Mouse (Mus musculus) kidney, embryonic 16.5 days (tissue): ENCODE data around the gene Neu1. TPM values are rescaled to one million over a fixed set of nuclear protein-coding genes. Genes with fewer than 3 reads are reported as not detected.
A peak's percentile ranks its signal among the peaks of the same experiment; 100 is the strongest.

Experiments used
- ATAC-seq: fragments of 200-750 bp; cut with Nextera tagmentation; 2 replicates; pipeline ENCODE4 v1.8.0; 2017; ENCODE audit warnings: moderate TSS enrichment; ENCODE audit not compliant: low FRiP score, low TSS enrichment
- H3K27ac ChIP-seq: fragments of 300-500 bp; sonication (generic); 2 replicates; pipeline ENCODE4 v1.5.1; 2014; ENCODE audit warnings: low read length
- H3K27me3 ChIP-seq: fragments of 300-500 bp; sonication (generic); 2 replicates; pipeline ENCODE4 v1.6.1; 2014; ENCODE audit warnings: low read length, control low read depth, mixed read lengths; ENCODE audit not compliant: insufficient read depth
- H3K36me3 ChIP-seq: fragments of 300-500 bp; sonication (generic); 2 replicates; pipeline ENCODE4 v1.6.1; 2014; ENCODE audit warnings: low read length, control low read depth, mixed read lengths; ENCODE audit not compliant: insufficient read depth
- H3K4me1 ChIP-seq: fragments of 300-500 bp; sonication (generic); 2 replicates; pipeline ENCODE4 v1.6.1; 2014; ENCODE audit warnings: low read length, control low read depth, mixed read lengths; ENCODE audit not compliant: insufficient read depth
- H3K4me2 ChIP-seq: fragments of 300-500 bp; sonication (generic); replicated peaks from 2 replicates; pipeline ENCODE4 v1.6.1; 2014; ENCODE audit warnings: low read depth, low read length
- H3K4me3 ChIP-seq: fragments of 300-500 bp; sonication (generic); 2 replicates; pipeline ENCODE4 v1.5.1; 2014; ENCODE audit warnings: mild to moderate bottlenecking, low read length
- H3K9ac ChIP-seq: fragments of 300-500 bp; sonication (generic); replicated peaks from 2 replicates; pipeline ENCODE4 v1.6.1; 2014; ENCODE audit warnings: low read length
- H3K9me3 ChIP-seq: fragments of 300-500 bp; sonication (generic); 2 replicates; pipeline ENCODE4 v1.6.1; 2016; ENCODE audit warnings: low read length, control low read depth
- WGBS: fragments of 180-500 bp; shearing (Covaris S2); extraction: QIAGEN DNeasy Blood & Tissue Kit; methylation state at CpG from one replicate; pipeline ENCODE4 v1.1.7; 2014; 5-methylcytosine and 5-hydroxymethylcytosine counted together
- polyA plus RNA-seq: library from polyadenylated mRNA; unstranded; fragments of >200 nt; fragmentation: Nextera tagmentation; extraction: Ambion mirVana; gene quantifications from 2 replicates; pipeline ENCODE4 v1.2.1, GENCODE M21; 2015

Gene Neu1
- polyA plus RNA-seq, 1 experiment from 2014 or later, result 54.1 TPM

DNA sequence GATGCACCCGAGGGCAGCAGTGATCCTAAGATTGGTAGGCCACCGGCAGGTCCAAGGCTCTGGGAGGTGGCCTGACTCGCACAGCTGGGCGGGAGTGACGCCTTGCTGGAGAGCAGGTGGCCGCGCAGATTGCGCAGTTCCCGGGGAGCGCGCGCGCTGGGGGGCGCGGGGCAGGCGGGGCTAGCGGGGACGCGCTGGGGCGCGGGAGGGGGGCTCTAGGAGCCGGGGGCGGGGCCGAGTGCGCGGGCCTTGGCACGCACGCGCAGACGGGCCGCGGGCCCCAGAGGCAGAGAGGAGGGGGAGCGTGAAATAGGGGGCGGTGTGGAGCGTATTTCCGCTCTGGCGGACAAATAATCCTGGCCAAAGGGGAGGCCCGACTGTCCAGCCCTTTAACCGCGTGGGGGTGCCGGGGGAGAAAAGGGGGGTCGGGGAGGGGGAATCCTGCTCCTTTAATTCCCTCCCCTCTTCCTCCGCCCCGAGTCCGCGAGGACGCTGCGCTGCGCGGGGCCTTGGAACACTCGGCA, 36.9 kb upstream of the Neu1 start:
- H3K36me3 ChIP-seq, result peaks cover 9% of the 10 kb centered on the region
- H3K27ac ChIP-seq, result peak overlapping the region; percentile 92
- peak overlapping the region; percentile 92 for H3K4me2 ChIP-seq
- peaks cover 33% of the 10 kb centered on the region for H3K4me1 ChIP-seq
- WGBS, result under 1% methylated on average over 38 of the region's 51 CpGs
- H3K4me3 ChIP-seq, result peak overlapping the region; percentile 72
- H3K27me3 ChIP-seq, result no peaks in the 10 kb centered on the region
- ATAC-seq, result peak; percentile 92
- no peaks in the 10 kb centered on the region for H3K9me3 ChIP-seq
- H3K9ac ChIP-seq, result peak overlapping the region; percentile 86

DNA sequence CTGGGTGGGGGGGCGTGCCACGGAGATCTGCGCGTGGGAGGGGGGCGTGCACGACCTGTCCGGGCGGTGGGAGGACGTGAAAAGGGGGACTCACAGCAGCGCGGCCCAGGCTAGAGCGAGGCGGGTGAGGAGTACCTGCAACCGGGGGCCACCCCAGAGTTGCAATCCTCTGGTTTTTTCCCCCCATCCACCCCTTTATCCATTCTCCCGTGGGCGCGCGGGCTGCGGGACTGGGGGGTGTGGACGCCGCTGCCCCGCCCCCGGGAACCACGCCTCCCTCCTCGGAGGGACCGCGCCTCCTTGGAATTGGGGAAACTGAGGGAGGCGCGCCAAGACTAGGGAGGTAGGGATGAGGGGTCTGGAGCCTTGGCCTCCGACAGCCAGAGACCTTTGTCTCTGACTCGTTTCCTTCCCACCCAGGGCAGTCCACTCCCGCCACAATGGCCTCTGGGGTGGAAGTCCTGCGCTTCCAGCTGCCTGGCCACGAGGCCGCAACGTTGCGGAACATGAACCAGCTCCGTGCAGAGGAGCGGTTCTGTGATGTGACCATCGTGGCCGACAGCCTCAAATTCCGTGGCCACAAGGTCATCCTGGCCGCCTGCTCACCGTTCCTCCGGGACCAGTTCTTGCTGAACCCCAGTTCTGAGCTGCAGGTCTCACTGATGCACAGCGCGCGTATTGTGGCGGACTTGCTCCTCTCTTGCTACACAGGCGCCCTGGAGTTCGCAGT, 36.1 kb upstream of the Neu1 start:
- Histone ChIP-seq H3K4me3 (peak overlapping the region; percentile 72), H3K9ac (peak overlapping the region; percentile 86), H3K27ac (peak overlapping the region; percentile 92), H3K36me3 (peaks cover 9% of the 10 kb centered on the region), H3K9me3 (no peaks in the 10 kb centered on the region), H3K4me2 (peak overlapping the region; percentile 92), H3K4me1 (peaks cover 35% of the 10 kb centered on the region), H3K27me3 (no peaks in the 10 kb centered on the region)
- WGBS, result 7% methylated on average over 50 of the region's 51 CpGs
- peak; percentile 20; the same call in 1 of the 2 replicates for ATAC-seq

DNA sequence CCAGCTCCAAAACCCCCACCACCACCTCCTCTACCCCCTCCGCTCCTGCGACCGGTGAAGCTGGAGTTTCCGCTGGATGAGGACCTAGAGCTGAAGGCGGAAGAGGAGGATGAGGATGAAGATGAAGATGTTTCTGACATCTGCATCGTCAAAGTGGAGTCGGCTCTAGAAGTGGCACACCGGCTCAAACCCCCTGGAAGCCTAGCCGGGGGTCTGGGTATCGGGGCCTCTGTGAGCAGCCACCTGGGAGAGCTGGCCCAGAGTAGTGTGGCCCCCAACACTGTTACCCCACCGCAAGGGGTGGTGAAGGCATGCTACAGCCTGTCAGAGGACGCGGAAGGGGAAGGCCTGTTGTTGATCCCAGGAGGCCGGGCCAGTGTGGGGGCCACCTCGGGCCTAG, 35.3 kb upstream of the Neu1 start:
- peak overlapping the region; percentile 92 for H3K4me2 ChIP-seq
- H3K9me3 ChIP-seq, result no peaks in the 10 kb centered on the region
- H3K27ac ChIP-seq, result peak overlapping the region; percentile 92; the same call in 1 of the 2 replicates
- no peak for ATAC-seq
- 88% methylated on average over 15 of the region's 15 CpGs for WGBS
- H3K36me3 ChIP-seq, result peaks cover 9% of the 10 kb centered on the region
- H3K4me3 ChIP-seq, result peak overlapping the region; percentile 72
- H3K27me3 ChIP-seq, result no peaks in the 10 kb centered on the region
- peak overlapping the region; percentile 86 for H3K9ac ChIP-seq
- H3K4me1 ChIP-seq, result peaks cover 41% of the 10 kb centered on the region

DNA sequence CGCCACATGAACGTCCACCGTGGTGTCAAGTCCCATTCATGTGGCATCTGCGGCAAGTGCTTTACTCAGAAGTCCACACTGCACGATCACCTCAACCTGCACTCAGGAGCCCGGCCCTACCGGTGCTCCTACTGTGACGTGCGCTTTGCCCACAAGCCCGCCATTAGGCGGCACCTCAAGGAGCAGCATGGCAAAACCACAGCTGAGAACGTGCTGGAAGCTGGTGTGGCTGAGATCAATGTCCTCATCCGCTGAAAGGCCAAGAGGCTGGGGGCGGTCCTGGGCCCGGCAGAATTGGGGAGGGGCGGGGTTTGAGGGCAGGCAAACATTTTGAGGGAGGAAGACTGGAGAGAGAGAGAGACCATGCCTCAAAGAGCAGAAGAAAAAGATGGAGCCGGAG, 34.7 kb upstream of the Neu1 start:
- Histone ChIP-seq H3K4me1 (peaks cover 41% of the 10 kb centered on the region), H3K27ac (no peak overlapping the region), H3K27me3 (no peaks in the 10 kb centered on the region), H3K9ac (no peak overlapping the region), H3K4me3 (no peak overlapping the region), H3K36me3 (peaks cover 13% of the 10 kb centered on the region), H3K9me3 (no peaks in the 10 kb centered on the region), H3K4me2 (no peak overlapping the region)
- ATAC-seq, result no peak
- 86% methylated on average over 17 of the region's 17 CpGs for WGBS

DNA sequence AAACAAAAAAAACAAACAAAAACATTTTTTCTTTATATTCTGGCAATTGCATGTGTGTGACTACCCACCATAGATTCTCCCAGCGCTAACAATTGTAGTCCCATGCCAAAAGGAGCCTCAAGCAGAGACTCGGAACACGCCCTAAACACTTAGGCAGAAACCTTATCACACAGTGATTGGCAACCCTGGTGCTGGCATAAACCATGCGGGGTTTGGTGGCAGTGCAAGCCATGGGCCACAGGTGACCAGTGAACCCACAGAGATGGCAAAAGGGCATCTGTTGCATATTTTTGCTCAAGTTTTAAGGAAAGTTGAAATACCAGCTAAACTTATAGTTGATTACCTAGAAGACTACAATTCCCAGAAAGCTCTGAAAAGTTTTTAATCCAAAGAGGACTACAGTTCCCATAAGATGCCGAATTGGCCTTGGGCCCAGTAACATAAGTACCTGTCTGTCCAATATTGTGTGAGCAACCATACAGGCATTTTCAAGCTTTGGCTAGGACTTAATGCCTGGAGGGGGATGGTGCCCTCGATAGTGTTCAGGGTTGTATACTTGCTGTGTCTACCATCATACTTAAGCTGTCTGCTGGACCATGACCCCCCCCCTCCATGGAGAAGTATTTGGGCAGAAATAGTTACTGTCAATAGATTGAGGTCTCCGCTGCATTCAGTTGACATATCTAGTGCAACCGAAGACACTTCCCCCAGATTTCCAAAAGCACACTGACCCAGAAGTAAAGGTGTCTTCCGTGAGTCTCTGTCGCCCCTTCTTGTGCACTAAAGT, 33.5 kb upstream of the Neu1 start:
- Histone ChIP-seq H3K4me2 (peak overlapping the region; percentile 87), H3K27ac (peak overlapping the region; percentile 98), H3K9me3 (no peaks in the 10 kb centered on the region), H3K27me3 (no peaks in the 10 kb centered on the region), H3K4me1 (peaks cover 41% of the 10 kb centered on the region), H3K9ac (peak overlapping the region; percentile 99), H3K36me3 (peaks cover 19% of the 10 kb centered on the region), H3K4me3 (peak overlapping the region; percentile 94)
- 14% methylated on average over 10 of the region's 10 CpGs for WGBS
- ATAC-seq, result 0 out of 2 replicates have a peak, but pooled peaks have one; percentile 4

DNA sequence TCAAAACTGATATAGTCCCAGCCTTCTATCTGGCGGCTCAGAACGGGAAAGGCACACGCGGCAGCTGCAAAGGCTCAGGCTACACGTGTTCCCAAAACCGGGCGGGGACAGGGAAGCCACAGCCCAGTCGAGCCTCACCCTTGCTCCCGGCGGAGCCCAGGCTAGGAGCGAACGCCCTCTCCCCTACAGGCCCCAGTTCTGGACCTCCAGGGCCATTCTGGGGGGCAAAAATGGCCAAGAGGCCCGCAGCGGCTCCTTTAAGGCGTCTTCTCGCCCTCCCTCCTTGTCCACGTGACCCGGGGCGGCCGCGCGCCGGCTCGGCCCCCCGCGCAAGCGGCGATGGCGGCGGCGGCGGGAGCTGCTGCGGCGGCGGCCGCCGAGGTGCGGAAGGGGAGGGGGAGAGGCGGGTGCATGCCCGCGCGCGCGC, 32.9 kb upstream of the Neu1 start, which contains the start of the genes C2 and Ehmt2:
C2 (minus strand) TSS at position 106 of the 427 bp plus-strand sequence.
Ehmt2 (plus strand) TSS at position 310 of the 427 bp plus-strand sequence.
- Histone ChIP-seq H3K36me3 (peaks cover 25% of the 10 kb centered on the region), H3K27me3 (no peaks in the 10 kb centered on the region), H3K4me3 (peak within 1 kb of the TSS; percentile 94), H3K27ac (peak within 1 kb of the TSS; percentile 98), H3K4me1 (peaks cover 41% of the 10 kb centered on the region), H3K4me2 (peak within 1 kb of the TSS; percentile 87), H3K9me3 (no peaks in the 10 kb centered on the region), H3K9ac (peak within 1 kb of the TSS; percentile 99)
- peak; percentile 40 for ATAC-seq
- 1% methylated on average over 39 of the region's 44 CpGs for WGBS

DNA sequence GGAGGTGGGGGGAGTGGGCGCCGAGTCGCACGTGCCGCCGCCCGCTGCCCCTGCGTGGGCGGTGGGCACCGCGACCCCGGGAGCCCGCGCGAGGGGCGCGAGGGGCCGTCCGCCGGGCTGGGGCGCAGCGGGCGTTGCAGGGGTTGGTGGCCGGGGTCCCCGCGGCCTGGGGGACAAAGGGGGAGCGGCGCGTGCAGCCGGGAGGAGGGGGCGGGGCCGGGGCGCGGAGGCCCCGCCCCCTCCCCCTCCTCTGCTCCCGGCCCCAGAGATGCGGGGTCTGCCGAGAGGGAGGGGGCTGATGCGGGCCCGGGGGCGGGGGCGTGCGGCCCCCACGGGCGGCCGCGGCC, 32.4 kb upstream of the Neu1 start:
- Histone ChIP-seq H3K4me1 (peaks cover 38% of the 10 kb centered on the region), H3K9ac (peak overlapping the region; percentile 99), H3K4me3 (peak overlapping the region; percentile 94), H3K4me2 (peak overlapping the region; percentile 87), H3K27ac (peak overlapping the region; percentile 98), H3K36me3 (peaks cover 29% of the 10 kb centered on the region), H3K27me3 (no peaks in the 10 kb centered on the region), H3K9me3 (no peaks in the 10 kb centered on the region)
- 0% methylated on average over 3 of the region's 47 CpGs for WGBS
- no peak for ATAC-seq

DNA sequence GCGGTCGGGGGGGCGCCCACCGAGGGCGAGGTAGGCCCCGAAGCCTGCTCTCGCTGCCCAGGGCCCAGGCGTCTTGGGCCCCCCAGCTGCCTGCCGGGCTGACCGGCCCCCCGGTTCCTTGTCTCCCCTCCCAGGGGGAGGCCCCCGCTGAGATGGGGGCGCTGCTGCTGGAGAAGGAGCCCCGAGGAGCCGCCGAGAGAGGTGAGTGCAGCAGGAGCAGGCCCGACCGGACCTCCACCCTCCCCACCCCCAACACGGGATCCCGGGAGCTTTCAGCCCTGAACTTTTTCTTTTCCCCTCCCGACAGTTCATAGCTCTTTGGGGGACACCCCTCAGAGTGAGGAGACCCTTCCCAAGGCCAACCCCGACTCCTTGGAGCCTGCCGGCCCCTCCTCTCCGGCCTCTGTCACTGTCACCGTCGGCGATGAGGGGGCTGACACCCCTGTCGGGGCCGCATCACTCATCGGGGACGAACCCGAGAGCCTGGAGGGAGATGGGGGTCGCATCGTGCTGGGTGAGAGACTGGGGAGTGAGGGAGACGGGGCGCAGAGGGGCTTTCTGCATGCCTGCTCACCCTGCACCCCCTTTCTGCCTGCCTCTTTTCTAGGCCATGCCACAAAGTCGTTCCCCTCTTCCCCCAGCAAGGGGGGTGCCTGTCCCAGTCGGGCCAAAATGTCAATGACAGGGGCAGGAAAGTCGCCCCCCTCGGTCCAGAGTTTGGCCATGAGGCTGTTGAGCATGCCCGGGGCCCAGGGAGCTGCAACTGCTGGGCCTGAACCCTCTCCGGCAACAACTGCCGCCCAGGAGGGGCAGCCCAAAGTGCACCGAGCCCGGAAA, 31.8 kb upstream of the Neu1 start:
- peaks cover 34% of the 10 kb centered on the region for H3K36me3 ChIP-seq
- H3K27me3 ChIP-seq, result no peaks in the 10 kb centered on the region
- H3K4me3 ChIP-seq, result peak overlapping the region; percentile 94
- peak overlapping the region; percentile 98 for H3K27ac ChIP-seq
- peak overlapping the region; percentile 87 for H3K4me2 ChIP-seq
- no peaks in the 10 kb centered on the region for H3K9me3 ChIP-seq
- ATAC-seq, result 0 out of 2 replicates have a peak, but pooled peaks have one; percentile 2
- peaks cover 36% of the 10 kb centered on the region for H3K4me1 ChIP-seq
- peak overlapping the region; percentile 99 for H3K9ac ChIP-seq
- 0% methylated on average over 37 of the region's 45 CpGs for WGBS

DNA sequence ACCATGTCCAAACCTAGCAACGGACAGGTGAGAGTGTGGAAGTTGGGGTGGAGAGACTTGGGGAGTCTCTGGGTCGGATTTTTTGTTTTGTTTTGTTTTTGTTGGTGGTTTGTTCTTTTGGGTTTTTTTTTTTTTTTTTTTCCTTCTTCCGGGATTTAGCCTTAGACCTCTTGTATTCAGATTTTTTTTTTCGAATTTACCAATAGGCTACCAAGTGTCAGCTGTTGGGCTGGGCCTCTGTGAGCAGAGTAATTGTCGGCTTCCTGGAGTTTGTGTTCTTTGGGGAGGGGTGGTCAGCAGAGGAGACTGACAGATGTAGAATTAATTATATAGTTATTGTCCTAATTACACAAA, 31.2 kb upstream of the Neu1 start:
- H3K27ac ChIP-seq, result peak overlapping the region; percentile 98
- H3K4me2 ChIP-seq, result peak overlapping the region; percentile 87
- ATAC-seq, result no peak
- H3K9me3 ChIP-seq, result no peaks in the 10 kb centered on the region
- peaks cover 36% of the 10 kb centered on the region for H3K4me1 ChIP-seq
- H3K36me3 ChIP-seq, result peaks cover 36% of the 10 kb centered on the region
- peak overlapping the region; percentile 94 for H3K4me3 ChIP-seq
- H3K27me3 ChIP-seq, result no peaks in the 10 kb centered on the region
- peak overlapping the region; percentile 99 for H3K9ac ChIP-seq
- 0% methylated on average over 5 of the region's 5 CpGs for WGBS
